Mouse (Mus musculus): ENCODE measurements around the gene Spg21. TPM values are rescaled to one million over a fixed set of nuclear protein-coding genes. Genes with fewer than 3 reads are reported as not detected.

The Spg21 gene
- polyA plus RNA-seq, 1 experiment from 2014 or later: 85.9 TPM

DNA sequence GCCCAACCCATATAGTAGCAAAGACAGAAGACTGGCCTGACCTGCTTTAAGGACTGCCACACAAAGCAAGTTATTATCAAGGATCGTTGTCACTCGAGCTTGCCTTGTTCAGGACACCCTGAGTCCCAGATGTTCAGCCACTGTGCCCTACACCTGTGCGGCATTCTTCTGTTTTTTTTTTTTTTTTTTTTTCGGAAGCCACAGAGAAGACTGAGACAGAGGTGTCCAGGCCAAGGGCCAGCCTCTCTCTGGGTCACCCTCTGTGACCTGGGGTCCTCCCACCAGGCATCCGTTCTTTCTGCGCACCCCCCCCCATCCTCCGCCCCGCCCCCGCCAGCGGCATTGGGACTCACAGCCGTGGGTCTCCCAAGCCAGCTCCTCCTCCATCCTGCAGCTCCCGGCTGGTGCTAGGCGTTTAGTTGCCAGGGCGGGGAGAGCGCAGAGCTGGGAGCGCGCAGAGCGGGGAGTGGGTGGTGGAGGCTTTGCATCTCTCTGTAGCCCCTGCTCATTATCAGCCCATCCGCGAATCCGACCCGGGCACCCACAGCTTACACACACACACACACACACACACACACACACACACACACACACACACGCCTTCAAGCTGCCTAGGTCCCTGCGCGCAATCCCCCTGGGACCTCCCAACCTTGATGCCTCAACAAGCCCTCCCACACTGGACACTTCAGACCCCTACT, 59.2 kb downstream of the Spg21 start, which contains the start of gene Ankdd1a:
Gene Ankdd1a (minus strand): TSS at position 387 of the 698 bp plus-strand sequence.
- no peak for DNase-seq (ENCODE audit: low spot score)
- H3K9me3 ChIP-seq (ENCODE audit: control insufficient read depth, low read length): no peaks in the 10 kb centered on the region
- H3K4me1 ChIP-seq (replicated peaks; ENCODE audit: control insufficient read depth, insufficient read depth, low read length): 0 out of 2 replicates have a peak, but pooled peaks cover 6% of the 10 kb centered on the region
- 8% methylated on average over 21 of the region's 25 CpGs for WGBS
- H3K27me3 ChIP-seq (replicated peaks; ENCODE audit: control insufficient read depth, insufficient read depth, low read length): 0 out of 2 replicates have a peak, but pooled peaks cover 3% of the 10 kb centered on the region
- no peaks in the 10 kb centered on the region for H3K36me3 ChIP-seq (ENCODE audit: control insufficient read depth, insufficient read depth, low read length)
- H3K4me3 ChIP-seq (ENCODE audit: low read depth, low read length): peak within 1 kb of the TSS; percentile 15
- H3K4me2 ChIP-seq (ENCODE audit: low read length): peak within 1 kb of the TSS; percentile 38
- no peak within 1 kb of the TSS for H3K9ac ChIP-seq (ENCODE audit: low read length)
- no peak for ATAC-seq (replicated peaks; ENCODE audit: low FRiP score, low TSS enrichment, low read depth)
- H3K27ac ChIP-seq (ENCODE audit: low read depth): no peak within 1 kb of the TSS

DNA sequence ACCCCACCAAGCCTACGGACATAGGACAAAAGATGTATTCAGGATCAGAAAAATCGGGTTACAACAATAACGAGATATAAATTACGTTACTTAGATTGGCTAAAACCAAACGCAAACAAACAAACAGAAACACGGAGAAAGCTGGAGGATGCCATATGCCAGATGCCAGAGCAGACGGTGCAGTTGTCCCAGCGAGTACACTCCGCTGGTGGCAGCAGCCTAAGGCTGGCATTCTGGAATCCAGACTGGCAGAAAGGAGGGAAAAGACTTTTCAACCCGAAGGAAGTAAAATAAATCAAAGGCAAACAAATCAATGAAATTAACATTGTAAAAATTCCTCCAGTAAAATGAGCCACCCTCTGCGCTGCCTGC, 59.7 kb downstream of the Spg21 start:
- no peak for ATAC-seq (replicated peaks; ENCODE audit: low FRiP score, low TSS enrichment, low read depth)
- 0 out of 2 replicates have a peak, but pooled peaks cover 6% of the 10 kb centered on the region for H3K4me1 ChIP-seq (replicated peaks; ENCODE audit: control insufficient read depth, insufficient read depth, low read length)
- peak overlapping the region; percentile 15 for H3K4me3 ChIP-seq (ENCODE audit: low read depth, low read length)
- no peaks in the 10 kb centered on the region for H3K9me3 ChIP-seq (ENCODE audit: control insufficient read depth, low read length)
- no peak overlapping the region for H3K27ac ChIP-seq (ENCODE audit: low read depth)
- no peak overlapping the region for H3K9ac ChIP-seq (ENCODE audit: low read length)
- peak overlapping the region; percentile 38 for H3K4me2 ChIP-seq (ENCODE audit: low read length)
- H3K27me3 ChIP-seq (replicated peaks; ENCODE audit: control insufficient read depth, insufficient read depth, low read length): 0 out of 2 replicates have a peak, but pooled peaks cover 3% of the 10 kb centered on the region
- H3K36me3 ChIP-seq (ENCODE audit: control insufficient read depth, insufficient read depth, low read length): no peaks in the 10 kb centered on the region
- 16% methylated on average over 11 of the region's 11 CpGs for WGBS
- DNase-seq (ENCODE audit: low spot score): no peak

DNA sequence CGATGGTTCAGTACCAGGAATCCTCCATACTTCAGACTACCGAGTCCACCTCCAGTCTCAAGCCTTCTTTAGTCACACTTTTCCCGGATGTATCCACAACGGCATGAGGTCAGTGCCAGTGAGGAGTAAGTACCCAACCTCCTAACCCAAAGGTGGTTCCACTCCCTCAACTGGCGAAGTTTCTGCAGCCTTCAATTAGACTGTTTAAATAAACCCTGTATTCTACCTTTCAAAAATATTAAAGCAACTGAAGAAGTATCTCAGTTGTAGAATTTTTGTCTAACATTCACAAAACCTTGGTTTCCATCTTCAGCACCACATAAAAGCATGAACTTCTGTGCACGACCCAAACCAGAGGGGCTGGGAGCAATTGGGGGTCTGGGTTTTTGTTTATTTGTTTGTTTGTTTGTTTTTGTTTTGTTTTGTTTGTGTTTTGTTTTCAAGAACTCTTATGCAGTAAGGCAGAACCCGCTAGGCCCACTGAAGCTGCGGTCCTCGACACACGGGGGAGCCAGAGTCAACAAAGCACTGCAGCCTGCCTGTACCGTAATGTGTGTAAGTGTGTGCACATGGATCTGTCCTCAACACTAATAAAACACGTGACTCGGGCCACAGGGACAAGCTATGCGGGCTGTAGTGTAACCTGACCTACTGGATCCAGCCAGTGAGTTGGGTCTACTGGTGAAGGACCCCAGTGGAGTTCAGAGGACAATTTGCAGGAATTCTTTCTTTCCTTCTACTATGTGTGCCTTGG, 63.0 kb downstream of the Spg21 start:
- 0 out of 2 replicates have a peak, but pooled peaks cover 6% of the 10 kb centered on the region for H3K4me1 ChIP-seq (replicated peaks; ENCODE audit: control insufficient read depth, insufficient read depth, low read length)
- H3K27ac ChIP-seq (ENCODE audit: low read depth): no peak overlapping the region
- 0 out of 2 replicates have a peak, but pooled peaks cover 3% of the 10 kb centered on the region for H3K27me3 ChIP-seq (replicated peaks; ENCODE audit: control insufficient read depth, insufficient read depth, low read length)
- DNase-seq (ENCODE audit: low spot score) (peak; percentile 88), ATAC-seq (replicated peaks; ENCODE audit: low FRiP score, low TSS enrichment, low read depth) (peak; percentile 75)
- H3K4me3 ChIP-seq (ENCODE audit: low read depth, low read length): no peak overlapping the region
- WGBS: 25% methylated on average over 14 of the region's 14 CpGs
- H3K9ac ChIP-seq (ENCODE audit: low read length): no peak overlapping the region
- peak overlapping the region; percentile 25; the same call in 1 of the 2 replicates for H3K4me2 ChIP-seq (ENCODE audit: low read length)
- H3K36me3 ChIP-seq (ENCODE audit: control insufficient read depth, insufficient read depth, low read length): no peaks in the 10 kb centered on the region
- no peaks in the 10 kb centered on the region for H3K9me3 ChIP-seq (ENCODE audit: control insufficient read depth, low read length)

GRCm38 (mm10) chr9:65525445-65526195, 64.9 kb downstream of the Spg21 start:
- no peak for DNase-seq (ENCODE audit: low spot score)
- H3K4me2 ChIP-seq (ENCODE audit: low read length): no peak overlapping the region
- H3K36me3 ChIP-seq (ENCODE audit: control insufficient read depth, insufficient read depth, low read length): no peaks in the 10 kb centered on the region
- 0 out of 2 replicates have a peak, but pooled peaks cover under 1% of the 10 kb centered on the region for H3K27me3 ChIP-seq (replicated peaks; ENCODE audit: control insufficient read depth, insufficient read depth, low read length)
- no peak overlapping the region for H3K9ac ChIP-seq (ENCODE audit: low read length)
- ATAC-seq (replicated peaks; ENCODE audit: low FRiP score, low TSS enrichment, low read depth): no peak
- H3K27ac ChIP-seq (ENCODE audit: low read depth): no peak overlapping the region
- H3K9me3 ChIP-seq (ENCODE audit: control insufficient read depth, low read length): no peaks in the 10 kb centered on the region
- 0 out of 2 replicates have a peak, but pooled peaks cover 1% of the 10 kb centered on the region for H3K4me1 ChIP-seq (replicated peaks; ENCODE audit: control insufficient read depth, insufficient read depth, low read length)
- no peak overlapping the region for H3K4me3 ChIP-seq (ENCODE audit: low read depth, low read length)
- WGBS: 85% methylated on average over 10 of the region's 10 CpGs

GRCm38 (mm10) chr9:65528417-65529038, 67.8 kb downstream of the Spg21 start:
- no peaks in the 10 kb centered on the region for H3K4me1 ChIP-seq (replicated peaks; ENCODE audit: control insufficient read depth, insufficient read depth, low read length)
- H3K4me2 ChIP-seq (ENCODE audit: low read length): no peak overlapping the region
- H3K9me3 ChIP-seq (ENCODE audit: control insufficient read depth, low read length): no peaks in the 10 kb centered on the region
- H3K27ac ChIP-seq (ENCODE audit: low read depth): no peak overlapping the region
- no peak for ATAC-seq (replicated peaks; ENCODE audit: low FRiP score, low TSS enrichment, low read depth)
- no peak overlapping the region for H3K9ac ChIP-seq (ENCODE audit: low read length)
- DNase-seq (ENCODE audit: low spot score): no peak
- no peaks in the 10 kb centered on the region for H3K27me3 ChIP-seq (replicated peaks; ENCODE audit: control insufficient read depth, insufficient read depth, low read length)
- H3K4me3 ChIP-seq (ENCODE audit: low read depth, low read length): no peak overlapping the region
- WGBS: 75% methylated on average over 6 of the region's 6 CpGs
- no peaks in the 10 kb centered on the region for H3K36me3 ChIP-seq (ENCODE audit: control insufficient read depth, insufficient read depth, low read length)

DNA sequence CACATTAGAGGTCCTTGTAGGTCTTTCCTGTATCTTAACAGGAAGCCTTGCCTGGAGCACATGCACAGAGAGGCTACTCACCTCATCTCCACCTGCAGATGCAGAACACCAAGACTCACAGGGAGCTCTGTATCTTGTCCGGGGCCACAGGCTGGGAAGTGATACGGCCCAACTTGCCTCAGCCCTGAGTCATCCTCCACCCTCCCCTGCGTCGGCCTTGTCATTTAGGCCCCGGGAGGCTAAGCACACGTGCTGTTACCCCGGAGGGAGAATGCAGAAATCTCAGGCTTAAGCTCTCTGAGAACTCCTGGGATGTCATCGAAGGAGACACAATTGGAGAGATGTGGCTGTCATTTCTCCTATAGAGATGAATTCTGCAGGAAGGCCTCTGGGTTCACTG, 68.9 kb downstream of the Spg21 start:
- H3K36me3 ChIP-seq (ENCODE audit: control insufficient read depth, insufficient read depth, low read length): no peaks in the 10 kb centered on the region
- H3K9me3 ChIP-seq (ENCODE audit: control insufficient read depth, low read length): no peaks in the 10 kb centered on the region
- no peak for ATAC-seq (replicated peaks; ENCODE audit: low FRiP score, low TSS enrichment, low read depth)
- no peaks in the 10 kb centered on the region for H3K27me3 ChIP-seq (replicated peaks; ENCODE audit: control insufficient read depth, insufficient read depth, low read length)
- H3K27ac ChIP-seq (ENCODE audit: low read depth): no peak overlapping the region
- no peak for DNase-seq (ENCODE audit: low spot score)
- H3K4me2 ChIP-seq (ENCODE audit: low read length): no peak overlapping the region
- H3K4me1 ChIP-seq (replicated peaks; ENCODE audit: control insufficient read depth, insufficient read depth, low read length): no peaks in the 10 kb centered on the region
- H3K9ac ChIP-seq (ENCODE audit: low read length): no peak overlapping the region
- H3K4me3 ChIP-seq (ENCODE audit: low read depth, low read length): no peak overlapping the region
- WGBS: 66% methylated on average over 8 of the region's 8 CpGs

GRCm38 (mm10) chr9:65531283-65531682, 70.5 kb downstream of the Spg21 start:
- WGBS: 85% methylated on average over 5 of the region's 5 CpGs
- Histone ChIP-seq H3K9ac (ENCODE audit: low read length) (no peak overlapping the region), H3K36me3 (ENCODE audit: control insufficient read depth, insufficient read depth, low read length) (no peaks in the 10 kb centered on the region), H3K27ac (ENCODE audit: low read depth) (no peak overlapping the region), H3K27me3 (replicated peaks; ENCODE audit: control insufficient read depth, insufficient read depth, low read length) (no peaks in the 10 kb centered on the region), H3K4me1 (replicated peaks; ENCODE audit: control insufficient read depth, insufficient read depth, low read length) (no peaks in the 10 kb centered on the region), H3K9me3 (ENCODE audit: control insufficient read depth, low read length) (no peaks in the 10 kb centered on the region), H3K4me3 (ENCODE audit: low read depth, low read length) (no peak overlapping the region), H3K4me2 (ENCODE audit: low read length) (no peak overlapping the region)
- ATAC-seq (replicated peaks; ENCODE audit: low FRiP score, low TSS enrichment, low read depth) (no peak), DNase-seq (ENCODE audit: low spot score) (no peak)

DNA sequence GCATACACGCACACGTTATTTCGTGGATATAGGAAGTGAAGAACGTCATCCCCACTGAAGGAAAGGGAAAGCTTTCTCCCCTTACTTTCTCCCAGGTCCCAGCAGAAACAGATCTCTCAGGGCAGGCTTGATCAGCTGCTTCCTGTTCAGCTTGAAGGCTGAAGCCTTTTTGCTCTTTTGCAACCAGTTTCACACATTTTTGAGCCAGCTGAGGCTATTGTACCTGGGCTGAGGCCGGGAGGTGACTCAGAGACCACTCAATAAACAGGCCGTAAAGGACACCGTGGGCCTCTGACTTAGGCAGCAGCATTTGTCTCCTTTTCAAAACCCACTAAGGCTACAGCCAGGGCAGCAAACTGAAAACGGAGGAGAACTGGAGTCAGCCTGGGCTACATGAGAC, 72.2 kb downstream of the Spg21 start:
- Histone ChIP-seq H3K27me3 (replicated peaks; ENCODE audit: control insufficient read depth, insufficient read depth, low read length) (no peaks in the 10 kb centered on the region), H3K27ac (ENCODE audit: low read depth) (no peak overlapping the region), H3K4me3 (ENCODE audit: low read depth, low read length) (no peak overlapping the region), H3K4me2 (ENCODE audit: low read length) (no peak overlapping the region), H3K9me3 (ENCODE audit: control insufficient read depth, low read length) (no peaks in the 10 kb centered on the region), H3K4me1 (replicated peaks; ENCODE audit: control insufficient read depth, insufficient read depth, low read length) (no peaks in the 10 kb centered on the region), H3K9ac (ENCODE audit: low read length) (no peak overlapping the region), H3K36me3 (ENCODE audit: control insufficient read depth, insufficient read depth, low read length) (no peaks in the 10 kb centered on the region)
- WGBS: 64% methylated on average over 8 of the region's 8 CpGs
- DNase-seq (ENCODE audit: low spot score): no peak
- no peak for ATAC-seq (replicated peaks; ENCODE audit: low FRiP score, low TSS enrichment, low read depth)

Data from intestine, embryonic 14.5 days (tissue).